Mouse (Mus musculus) activated CD4-positive, CD25-positive, alpha-beta regulatory T cell, adult 9 weeks (primary cell): ENCODE data around the gene Olfr854. TPM values are rescaled to one million over a fixed set of nuclear protein-coding genes. Genes with fewer than 3 reads are reported as not detected.

ENCODE experiments used
- polyA plus RNA-seq: library from polyadenylated mRNA; unstranded; fragments of 100-300 nt; shearing (Covaris generic); gene quantifications from one replicate; pipeline ENCODE4 v1.2.1, GENCODE M21; 2017

The Olfr854 gene
- not detected for polyA plus RNA-seq

GRCm38 (mm10) chr9:19567282-19567681 lies at the start of gene Olfr854:
Gene Olfr854, minus strand, starts transcription at chr9:19567382.

GRCm38 (mm10) chr9:19582317-19582716 lies 15.1 kb upstream of the Olfr854 start, which contains the start of gene Olfr855:
Gene Olfr855, plus strand, starts transcription at chr9:19582617.

GRCm38 (mm10) chr9:19540976-19541375 lies 26.2 kb downstream of the Olfr854 start, which contains the start of gene Olfr853:
Gene Olfr853, minus strand, starts transcription at chr9:19541076.

Other genes with a start within 250 kb of the Olfr854 start
- not detected for gene Olfr845, start 230.9 kb downstream of the Olfr854 start, polyA plus RNA-seq
- gene Olfr846, start 203.4 kb downstream of the Olfr854 start, polyA plus RNA-seq = not detected
- gene Olfr847, start 188.7 kb downstream of the Olfr854 start, polyA plus RNA-seq = not detected
- gene Olfr849, start 127.1 kb downstream of the Olfr854 start, polyA plus RNA-seq = not detected
- gene Olfr850, start 89.1 kb downstream of the Olfr854 start, polyA plus RNA-seq = not detected
- not detected for gene Olfr851, start 74.1 kb downstream of the Olfr854 start, polyA plus RNA-seq
- not detected for gene Olfr853, start 26.3 kb downstream of the Olfr854 start, polyA plus RNA-seq
- not detected for gene Olfr855, start 15.2 kb upstream of the Olfr854 start, polyA plus RNA-seq
- 41.2 TPM for gene Zfp317, start 54.7 kb upstream of the Olfr854 start, polyA plus RNA-seq
- gene Olfr857, start 142.1 kb upstream of the Olfr854 start, polyA plus RNA-seq = not detected
- not detected for gene Olfr58, start 212.9 kb upstream of the Olfr854 start, polyA plus RNA-seq
- not detected for gene Olfr859, start 237.5 kb upstream of the Olfr854 start, polyA plus RNA-seq